Mouse (Mus musculus): ENCODE results near the gene Pttg1ip.

Gene Pttg1ip

GRCm38 (mm10) chr10:77645571-77645970 is 64.1 kb downstream of the Pttg1ip start:
- no peak for DNase-seq

GRCm38 (mm10) chr10:77647461-77647860 is 65.9 kb downstream of the Pttg1ip start:
- DNase-seq: no peak

DNA sequence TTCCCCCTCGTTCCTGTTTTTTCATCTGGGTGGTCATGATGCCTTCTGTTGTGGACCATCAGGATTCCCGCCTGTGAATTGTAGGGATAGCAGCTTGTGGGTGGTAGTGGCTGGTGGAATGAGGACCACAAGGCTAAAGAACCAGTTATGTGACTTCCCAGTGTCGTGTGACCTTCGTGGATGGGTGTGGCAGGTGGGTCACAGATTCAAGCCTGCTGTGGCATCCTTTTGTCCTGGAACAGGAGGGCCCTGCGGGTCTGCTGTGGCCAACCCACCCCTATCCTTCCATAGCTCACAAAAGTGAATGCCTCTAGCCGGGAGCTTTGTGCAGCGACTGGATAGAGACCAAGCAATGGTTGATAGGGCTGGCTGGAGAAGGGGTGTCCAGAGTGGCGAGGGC is 66.4 kb downstream of the Pttg1ip start:
- no peak for DNase-seq
